Mouse (Mus musculus): ENCODE data around the gene Cbx8.

Cbx8 gene

GRCm38 (mm10) chr11:119040600-119041324, at the start of gene Cbx8:
TSS of gene Cbx8 (minus strand) at chr11:119040969.
- peak; percentile 82 to 96 for DNase-seq (ENCODE audit: low spot score in 2 of 2)

GRCm38 (mm10) chr11:119090076-119090960, 49.5 kb upstream of the Cbx8 start:
- peak in 1 of 2 experiments; percentile 23 for DNase-seq (ENCODE audit: low spot score in 2 of 2)

DNA sequence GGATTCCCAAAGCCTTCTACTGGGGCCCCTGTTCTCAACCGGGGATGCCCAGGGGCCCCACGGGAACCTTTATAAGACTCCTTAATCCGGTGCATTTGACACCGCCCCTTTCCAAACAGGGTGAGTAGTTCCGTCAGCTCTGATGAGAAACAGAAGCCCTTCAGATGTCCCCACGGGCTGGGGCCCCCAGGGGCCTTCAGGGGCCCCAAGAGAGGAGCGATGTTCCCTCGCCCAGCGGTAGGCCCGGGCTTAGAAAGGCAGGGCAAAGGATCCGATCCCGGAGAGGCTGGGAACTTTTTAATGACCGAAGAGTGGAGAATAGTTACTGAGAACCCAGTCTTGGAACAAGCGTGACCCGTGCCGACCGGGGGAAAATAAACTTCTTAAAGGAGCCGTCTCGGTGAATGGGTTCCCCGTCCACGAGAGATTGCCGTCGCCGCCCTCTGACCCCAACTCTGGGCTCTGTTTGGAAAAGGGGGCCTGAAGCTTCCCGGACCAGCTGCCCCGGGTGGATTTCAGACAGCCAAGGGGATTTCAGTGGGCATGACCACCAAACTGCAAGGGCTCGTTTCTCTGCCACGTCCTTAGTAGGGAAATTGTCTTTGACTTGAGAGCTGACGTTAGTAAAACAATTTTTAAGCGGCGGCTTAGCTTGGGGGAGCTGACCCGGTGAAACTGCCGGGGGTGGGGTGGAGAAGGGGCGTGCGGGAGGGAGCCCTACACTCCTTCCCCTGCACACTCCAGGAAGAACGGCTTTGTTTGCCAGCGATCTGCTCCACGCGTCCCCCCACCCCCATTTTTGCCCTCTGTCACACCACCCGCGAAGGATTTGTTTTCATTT, 48.7 kb upstream of the Cbx8 start:
- DNase-seq (ENCODE audit: low spot score in 2 of 2), result peak; percentile 40 to 59

- DNase-seq (ENCODE audit: low spot score in 2 of 2), result peak; percentile 26 to 60
These were observed 47.8 kb upstream of the Cbx8 start for GRCm38 (mm10) chr11:119088391-119089234.

- DNase-seq (ENCODE audit: low spot score in 2 of 2), result peak in 1 of 2 experiments; percentile 40
These were observed 46.7 kb upstream of the Cbx8 start for GRCm38 (mm10) chr11:119087301-119088082.

DNA sequence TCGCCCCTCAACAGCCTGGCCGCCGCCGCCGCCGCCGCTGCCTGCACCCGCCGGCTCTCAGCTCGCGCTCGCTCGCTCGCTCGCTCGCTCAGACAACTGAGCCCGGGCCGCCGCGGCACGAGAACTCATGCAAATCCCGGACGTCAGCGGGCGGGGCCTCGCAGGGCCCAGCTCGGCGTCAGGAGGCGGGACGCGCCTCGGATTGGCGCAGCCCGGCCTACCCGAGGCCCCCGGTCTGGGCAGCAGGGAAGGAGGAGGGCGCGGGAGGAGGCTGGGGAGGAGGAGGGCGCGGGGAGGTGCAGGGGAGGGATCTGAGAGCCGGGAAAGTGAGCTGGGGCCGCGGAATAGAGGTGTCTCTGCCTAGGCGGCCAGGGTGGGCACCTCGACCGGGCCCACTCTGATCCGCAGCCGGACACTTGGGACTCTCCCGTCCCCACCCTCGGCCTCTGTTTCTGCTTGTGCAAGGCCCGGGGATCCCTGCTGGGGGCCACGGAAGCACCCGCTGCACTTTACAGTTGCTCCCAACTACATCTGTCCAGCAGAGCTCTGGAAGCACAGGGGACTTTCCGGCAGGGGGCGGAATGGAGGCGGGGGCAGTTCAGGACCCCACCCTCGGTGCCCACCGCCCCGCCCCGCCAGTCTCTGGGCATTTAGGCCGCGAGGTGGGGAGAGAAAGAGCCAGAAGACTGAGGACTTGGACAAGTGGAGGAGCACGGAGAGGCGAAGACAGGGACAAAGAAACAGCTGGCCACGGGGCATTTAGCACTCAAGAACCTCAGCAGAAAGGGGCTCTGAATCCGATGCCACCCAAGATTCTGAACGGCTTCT, 45.6 kb upstream of the Cbx8 start, which contains the start of gene Cbx4:
TSS of gene Cbx4 (minus strand) at position 78 of the 828 bp plus-strand sequence.
- peak; percentile 54 to 88 for DNase-seq (ENCODE audit: low spot score in 2 of 2)

DNA sequence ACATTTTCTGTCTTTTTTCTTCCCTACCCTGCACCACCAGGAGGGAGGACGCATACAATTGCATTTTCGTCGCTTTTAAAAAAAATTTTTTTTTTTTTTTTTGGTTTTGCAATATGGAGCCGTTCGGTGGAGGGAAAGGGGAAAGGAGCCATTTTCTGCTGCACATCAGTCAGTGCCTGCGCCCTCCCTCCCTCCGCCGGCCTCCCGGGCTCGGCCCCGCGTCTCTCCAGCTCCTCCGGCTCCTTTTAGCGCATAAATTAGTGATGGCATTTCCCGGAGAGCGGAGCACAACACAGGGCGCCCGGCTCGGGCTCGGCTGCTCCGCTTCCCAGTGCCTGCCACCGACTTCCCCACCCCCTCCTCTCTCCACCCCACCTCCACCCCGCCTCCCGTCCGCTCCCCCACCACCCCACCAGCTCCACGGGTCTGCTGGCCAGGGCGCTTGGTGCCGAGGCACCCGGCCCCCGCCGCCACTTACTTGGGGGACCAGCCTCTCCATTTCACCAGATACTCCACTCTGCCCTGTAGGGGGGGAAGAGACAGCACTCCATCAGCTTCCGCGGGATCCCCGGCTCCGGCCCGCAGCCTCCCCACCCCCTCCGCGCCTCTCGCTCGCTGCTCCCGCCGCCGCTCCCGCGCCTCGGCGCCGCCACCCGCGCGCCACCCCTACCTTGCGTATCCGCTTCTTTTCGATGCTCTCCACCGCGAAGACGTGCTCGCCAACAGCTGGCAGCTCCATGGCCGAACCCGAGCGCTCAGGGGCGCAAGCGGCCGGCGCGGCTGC, 44.7 kb upstream of the Cbx8 start:
- DNase-seq (ENCODE audit: low spot score in 2 of 2), result peak; percentile 57 to 60

- peak in 1 of 2 experiments; percentile 26 for DNase-seq (ENCODE audit: low spot score in 2 of 2)
These were observed 43.9 kb upstream of the Cbx8 start for GRCm38 (mm10) chr11:119084446-119085278.

DNA sequence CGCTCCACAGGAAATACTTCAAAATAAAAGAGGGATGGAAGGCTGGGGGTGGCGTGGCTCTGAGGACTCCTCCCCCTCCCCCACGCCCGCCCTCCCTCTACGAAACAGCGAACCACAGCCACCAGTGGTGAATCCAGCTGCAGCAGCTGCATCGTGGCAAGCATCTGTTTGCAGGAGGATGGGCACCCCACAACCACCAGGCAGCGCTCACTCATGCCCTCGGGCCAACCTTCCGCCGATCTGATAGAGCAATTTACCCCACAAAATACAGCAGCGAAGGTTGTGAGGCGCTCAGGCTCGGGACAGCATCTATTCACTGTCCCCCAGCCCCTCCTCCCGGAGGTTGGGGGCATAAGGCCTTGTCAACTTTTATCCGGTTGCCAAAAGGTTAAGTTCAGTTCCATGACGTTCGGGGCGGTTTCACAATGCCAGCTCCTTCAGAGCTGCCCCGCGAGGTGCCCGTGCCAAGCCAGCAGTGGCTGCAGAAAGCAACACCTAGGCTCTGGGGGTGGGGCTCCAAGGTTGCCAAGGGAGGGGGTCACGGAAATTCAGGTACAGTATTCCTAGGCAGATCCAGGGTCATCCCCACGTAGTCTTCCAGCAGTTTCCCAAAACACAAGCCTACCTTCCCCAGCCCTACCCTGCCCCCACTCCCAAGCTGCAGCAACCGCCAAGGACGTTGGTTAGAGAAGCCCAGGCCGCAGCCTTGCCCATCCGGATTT, 43.1 kb upstream of the Cbx8 start:
- peak; percentile 38 to 64 for DNase-seq (ENCODE audit: low spot score in 2 of 2)

- no peak for DNase-seq (ENCODE audit: low spot score in 2 of 2)
These were observed 42.1 kb upstream of the Cbx8 start for GRCm38 (mm10) chr11:119082638-119083599.

GRCm38 (mm10) chr11:119081839-119082637, 41.3 kb upstream of the Cbx8 start:
- DNase-seq (ENCODE audit: low spot score in 2 of 2), result peak; percentile 40 to 73

- no peak for DNase-seq (ENCODE audit: low spot score in 2 of 2)
These were observed 40.5 kb upstream of the Cbx8 start for GRCm38 (mm10) chr11:119081148-119081838.

DNA sequence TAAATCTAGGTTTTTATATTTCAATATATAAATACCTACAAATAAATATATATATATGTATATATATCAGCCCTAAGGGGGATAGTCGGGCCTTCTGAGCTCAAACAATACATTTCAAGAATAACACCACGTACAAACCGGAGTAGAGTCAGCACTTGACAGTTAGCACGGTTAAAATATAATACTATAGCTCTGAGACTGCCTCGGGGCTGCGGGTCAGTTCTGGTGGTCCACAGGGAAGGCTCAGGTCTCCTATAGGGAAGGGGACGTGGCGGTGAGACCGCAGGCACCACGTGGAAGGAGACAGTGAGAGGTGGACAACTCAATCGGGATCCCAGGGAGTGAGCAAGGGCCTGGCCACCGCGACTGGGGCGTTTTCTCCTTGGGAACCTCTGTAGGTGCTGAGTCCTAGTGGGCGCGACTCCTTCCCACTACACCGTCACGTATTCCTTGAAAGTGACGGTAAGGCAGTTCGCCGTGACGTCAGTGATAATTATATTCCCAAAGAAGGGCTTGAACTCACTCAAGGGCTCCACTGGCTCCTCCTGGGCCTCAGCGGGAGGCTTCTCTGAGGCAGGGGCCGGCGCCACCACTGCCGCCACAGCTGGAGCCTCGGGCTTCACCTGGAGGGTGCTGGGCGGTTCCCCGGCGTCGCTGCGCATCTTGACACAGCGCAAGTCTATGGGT, 39.8 kb upstream of the Cbx8 start:
- no peak for DNase-seq (ENCODE audit: low spot score in 2 of 2)
